Mouse (Mus musculus): ENCODE data around the gene Efna2. TPM values are rescaled to one million over a fixed set of nuclear protein-coding genes. Genes with fewer than 3 reads are reported as not detected.
A peak's percentile ranks its signal among the peaks of the same experiment; 100 is the strongest.

Efna2 gene
- total RNA-seq, 2 experiments from 2014 or later, result 8.9 to 9.0 TPM

GRCm38 (mm10) chr10:80141243-80141642 is 38.0 kb upstream of the Efna2 start:
- DNase-seq (ENCODE audit: low spot score in 2 of 2), result peak; percentile 98 to 99
- intact Hi-C loops (cut with DNase I), result no loop called here

GRCm38 (mm10) chr10:80141786-80142529 is 37.3 kb upstream of the Efna2 start:
- intact Hi-C loops (cut with DNase I), result loop anchor here (1.0 kb wide), 1 partner anchor 158 kb away; the partner anchor contains the start of gene Tmem259
- DNase-seq (ENCODE audit: low spot score in 2 of 2), result peak; percentile 91 to 94

- no peak for DNase-seq (ENCODE audit: low spot score in 2 of 2)
- intact Hi-C loops (cut with DNase I), result loop anchor here (1.0 kb wide), 1 partner anchor 158 kb away; the partner anchor contains the start of gene Tmem259
Measured at GRCm38 (mm10) chr10:80142530-80142925, 36.8 kb upstream of the Efna2 start.

- DNase-seq (ENCODE audit: low spot score in 2 of 2), result no peak
- intact Hi-C loops (cut with DNase I), result no loop called here
Measured at GRCm38 (mm10) chr10:80143664-80144063, 35.6 kb upstream of the Efna2 start.

- intact Hi-C loops (cut with DNase I), result no loop called here
Measured at GRCm38 (mm10) chr10:80144159-80144558, 35.1 kb upstream of the Efna2 start.

GRCm38 (mm10) chr10:80144864-80145838 is 34.1 kb upstream of the Efna2 start:
- peak; percentile 74 to 79 for DNase-seq (ENCODE audit: low spot score in 2 of 2)
- intact Hi-C loops (cut with DNase I), result no loop called here

More at GRCm38 (mm10) chr10:80144159-80144558, 35.1 kb upstream of the Efna2 start:
- no peak for DNase-seq (ENCODE audit: low spot score in 2 of 2)

- DNase-seq (ENCODE audit: low spot score in 2 of 2), result no peak
Measured at GRCm38 (mm10) chr10:80145896-80146295, 33.4 kb upstream of the Efna2 start.

GRCm38 (mm10) chr10:80146568-80147011 is 32.7 kb upstream of the Efna2 start:
- intact Hi-C loops (cut with DNase I), result no loop called here

More at GRCm38 (mm10) chr10:80145896-80146295, 33.4 kb upstream of the Efna2 start:
- intact Hi-C loops (cut with DNase I), result no loop called here

GRCm38 (mm10) chr10:80147146-80147718 is 32.0 kb upstream of the Efna2 start:
- intact Hi-C loops (cut with DNase I), result no loop called here
- DNase-seq (ENCODE audit: low spot score in 2 of 2), result no peak

More at GRCm38 (mm10) chr10:80146568-80147011, 32.7 kb upstream of the Efna2 start:
- no peak for DNase-seq (ENCODE audit: low spot score in 2 of 2)

- peak; percentile 74 to 76 for DNase-seq (ENCODE audit: low spot score in 2 of 2)
Measured at GRCm38 (mm10) chr10:80147719-80148601, 31.3 kb upstream of the Efna2 start, which contains the start of gene Midn. TSS of gene Midn (plus strand) at chr10:80148272.

GRCm38 (mm10) chr10:80148610-80149290 is 30.5 kb upstream of the Efna2 start:
- intact Hi-C loops (cut with DNase I), result loop anchor here (1.0 kb wide), 2 partner anchors 9 to 17 kb away; partner anchors contain the start of gene Cirbp
- DNase-seq (ENCODE audit: low spot score in 2 of 2), result peak; percentile 93 to 96

More at GRCm38 (mm10) chr10:80147719-80148601, 31.3 kb upstream of the Efna2 start, which contains the start of gene Midn:
- intact Hi-C loops (cut with DNase I), result loop anchor here (1.0 kb wide), 1 partner anchor 17 kb away; the partner anchor contains the start of gene Cirbp

- peak; percentile 97 to 99 for DNase-seq (ENCODE audit: low spot score in 2 of 2)
- intact Hi-C loops (cut with DNase I), result loop anchor here (1.0 kb wide), 1 partner anchor 8 kb away; no protein-coding TSS in a partner anchor
Measured at GRCm38 (mm10) chr10:80149291-80150225, 29.7 kb upstream of the Efna2 start.

- intact Hi-C loops (cut with DNase I), result no loop called here
- DNase-seq (ENCODE audit: low spot score in 2 of 2), result no peak
Measured at GRCm38 (mm10) chr10:80150226-80151210, 28.8 kb upstream of the Efna2 start.

GRCm38 (mm10) chr10:80151211-80152034 is 27.9 kb upstream of the Efna2 start:
- peak; percentile 71 for DNase-seq (ENCODE audit: low spot score in 2 of 2)
- intact Hi-C loops (cut with DNase I), result no loop called here
